Mouse (Mus musculus) thymus, adult 2 months (tissue): Measurements from ENCODE around the gene Gm28047.

Experiments
- CTCF ChIP-seq: fragments of 200-500 bp; IDR thresholded peaks from 2 replicates; pipeline ENCODE4 v1.5.1; 2012; ENCODE audit warnings: mild to moderate bottlenecking, control low read depth, low read length, moderate library complexity, borderline replicate concordance; ENCODE audit not compliant: control insufficient read depth, poor library complexity, insufficient read depth; ENCODE audit errors: extremely low read depth
- POLR2A ChIP-seq: fragments of 200-500 bp; IDR thresholded peaks from 2 replicates; pipeline ENCODE4 v1.6.1; 2012; ENCODE audit warnings: mild to moderate bottlenecking, low read length, control low read depth, moderate library complexity; ENCODE audit not compliant: control insufficient read depth, poor library complexity, insufficient read depth; ENCODE audit errors: extremely low read depth

- no peak for TF ChIP-seq CTCF
- TF ChIP-seq POLR2A = no peak
Measured at GRCm38 (mm10) chr15:102510590-102511284, 114.1 kb downstream of the Gm28047 start.
